Mouse (Mus musculus): Measurements from ENCODE around the gene Galnt13. TPM values are rescaled to one million over a fixed set of nuclear protein-coding genes. Genes with fewer than 3 reads are reported as not detected.

The Galnt13 gene
- total RNA-seq, 1 experiment from 2014 or later, result not detected

DNA sequence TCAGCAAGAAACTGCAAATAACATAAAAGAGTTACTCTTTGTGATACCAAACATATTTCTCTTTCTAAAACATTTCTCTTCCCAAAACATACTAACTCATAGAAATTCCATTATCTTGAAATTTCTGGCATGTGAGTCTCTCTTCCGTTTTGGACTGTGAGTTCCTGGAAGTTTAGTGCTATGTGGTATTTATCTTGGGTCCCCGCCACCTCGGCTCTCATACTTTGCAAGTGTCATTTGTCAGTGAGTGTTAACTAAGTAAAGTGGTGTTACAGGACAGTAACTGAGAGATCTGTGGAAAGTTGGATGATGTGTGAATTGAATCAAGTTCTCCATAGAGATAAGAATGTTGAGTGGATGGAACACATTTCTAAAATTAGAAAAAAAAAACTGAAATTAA lies 728.7 kb downstream of the Galnt13 start:
- no peak for ATAC-seq (ENCODE audit: extremely low read depth, insufficient number of reproducible peaks, low FRiP score, poor library complexity, severe bottlenecking)
